Mouse (Mus musculus): Measurements from ENCODE around the gene Olfr560. TPM values are rescaled to one million over a fixed set of nuclear protein-coding genes. Genes with fewer than 3 reads are reported as not detected.

Gene Olfr560
- not detected in 2 replicates for polyA plus RNA-seq (2014; fragmentation: Nextera tagmentation; extraction: Ambion mirVana)

DNA sequence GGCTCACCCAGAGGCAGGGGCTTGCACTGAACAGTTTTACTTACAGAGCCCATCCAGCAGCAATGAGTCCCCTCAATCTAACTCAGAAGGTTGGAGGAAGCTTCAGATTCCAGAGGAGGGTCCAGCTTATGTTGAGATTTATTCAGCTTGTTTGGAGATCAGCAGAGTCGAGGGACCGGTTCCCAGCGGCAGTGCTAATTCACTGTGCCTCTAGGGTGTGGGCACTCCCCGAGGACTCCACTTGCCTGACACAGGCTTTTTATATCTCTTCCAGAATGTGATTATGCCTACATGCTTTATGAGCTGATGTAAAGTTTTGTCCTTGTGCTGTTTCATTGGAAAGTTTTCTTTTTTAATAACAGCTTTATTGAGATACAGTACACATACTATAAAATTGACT, at the start of gene Olfr560, which contains the start of gene Olfr78:
Gene Olfr560 (minus strand): TSS at position 101 of the 400 bp plus-strand sequence.
Gene Olfr78 (minus strand): TSS at position 206 of the 400 bp plus-strand sequence.
- no peaks in the 10 kb centered on the region for H3K36me3 ChIP-seq (replicated peaks; ENCODE audit: control insufficient read depth, insufficient read depth)
- DNase-seq (ENCODE audit: low spot score) (no peak), ATAC-seq (ENCODE audit: low FRiP score) (no peak)
- H3K9ac ChIP-seq, result no peak within 1 kb of the TSS
- H3K4me1 ChIP-seq (replicated peaks; ENCODE audit: control insufficient read depth, insufficient read depth, low read length), result no peaks in the 10 kb centered on the region
- WGBS, result 73% methylated on average over 4 of the region's 4 CpGs
- no peaks in the 10 kb centered on the region for H3K9me3 ChIP-seq (ENCODE audit: control insufficient read depth, low read length)
- H3K27ac ChIP-seq, result no peak within 1 kb of the TSS
- no peak within 1 kb of the TSS for H3K4me3 ChIP-seq (replicated peaks; ENCODE audit: low read length)
- no peak within 1 kb of the TSS for H3K4me2 ChIP-seq (replicated peaks)
- H3K27me3 ChIP-seq (ENCODE audit: control insufficient read depth, insufficient read depth, low read length), result no peaks in the 10 kb centered on the region

DNA sequence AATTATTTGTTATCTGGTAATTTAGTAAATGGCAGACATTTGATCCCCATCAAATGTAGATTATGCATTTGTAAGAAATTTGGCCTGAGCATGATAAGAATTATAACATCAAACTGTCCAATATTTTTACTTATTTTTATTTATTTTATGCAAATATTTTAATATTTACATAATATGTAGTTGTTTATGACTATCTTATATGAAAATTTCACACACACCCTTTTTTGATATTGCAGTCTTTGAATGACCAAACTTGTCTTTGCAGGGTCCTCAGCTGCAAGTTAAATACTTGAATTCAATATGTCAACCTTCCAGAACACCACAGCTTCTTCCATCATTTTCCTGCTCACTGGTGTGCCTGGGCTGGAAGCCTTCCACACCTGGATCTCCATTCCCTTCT, 44.0 kb upstream of the Olfr560 start, which contains the start of gene Olfr564:
Gene Olfr564 (plus strand): TSS at position 301 of the 400 bp plus-strand sequence.
- no peak within 1 kb of the TSS for H3K9ac ChIP-seq
- H3K27ac ChIP-seq, result no peak within 1 kb of the TSS
- no peak for ATAC-seq (ENCODE audit: low FRiP score)
- H3K4me1 ChIP-seq (replicated peaks; ENCODE audit: control insufficient read depth, insufficient read depth, low read length), result no peaks in the 10 kb centered on the region
- H3K9me3 ChIP-seq (ENCODE audit: control insufficient read depth, low read length), result no peaks in the 10 kb centered on the region
- H3K36me3 ChIP-seq (replicated peaks; ENCODE audit: control insufficient read depth, insufficient read depth), result no peaks in the 10 kb centered on the region
- no peak within 1 kb of the TSS for H3K4me3 ChIP-seq (replicated peaks; ENCODE audit: low read length)
- no peak for DNase-seq (ENCODE audit: low spot score)
- H3K27me3 ChIP-seq (ENCODE audit: control insufficient read depth, insufficient read depth, low read length), result no peaks in the 10 kb centered on the region
- H3K4me2 ChIP-seq (replicated peaks), result no peak within 1 kb of the TSS

DNA sequence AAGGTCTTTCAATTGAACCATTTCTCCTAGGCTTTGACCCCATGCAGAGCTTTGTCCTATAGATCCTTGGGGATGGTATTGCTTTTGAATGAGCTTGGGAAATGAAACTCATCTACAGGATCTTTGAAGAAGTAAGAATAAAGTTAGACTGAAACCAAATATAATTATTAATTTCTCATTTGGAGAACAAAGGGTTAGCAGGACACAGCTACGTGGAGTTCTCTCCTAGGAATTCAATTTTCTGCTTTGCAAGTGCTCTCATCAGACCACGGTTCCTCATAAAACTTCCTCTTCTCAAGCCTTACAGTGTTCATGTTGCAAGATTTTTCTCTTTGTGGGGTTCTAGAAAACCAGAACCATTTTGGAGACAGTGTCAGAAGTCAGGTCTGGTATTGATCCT, 11.8 kb upstream of the Olfr560 start, which contains the start of gene Olfr561:
Gene Olfr561 (plus strand): TSS at position 301 of the 400 bp plus-strand sequence.
- H3K4me1 ChIP-seq (replicated peaks; ENCODE audit: control insufficient read depth, insufficient read depth, low read length), result no peaks in the 10 kb centered on the region
- ATAC-seq (ENCODE audit: low FRiP score) (no peak), DNase-seq (ENCODE audit: low spot score) (no peak)
- no peak within 1 kb of the TSS for H3K4me3 ChIP-seq (replicated peaks; ENCODE audit: low read length)
- H3K27me3 ChIP-seq (ENCODE audit: control insufficient read depth, insufficient read depth, low read length), result no peaks in the 10 kb centered on the region
- H3K4me2 ChIP-seq (replicated peaks), result no peak within 1 kb of the TSS
- no peak within 1 kb of the TSS for H3K27ac ChIP-seq
- WGBS, result 86% methylated on average over 2 of the region's 2 CpGs
- no peaks in the 10 kb centered on the region for H3K9me3 ChIP-seq (ENCODE audit: control insufficient read depth, low read length)
- no peaks in the 10 kb centered on the region for H3K36me3 ChIP-seq (replicated peaks; ENCODE audit: control insufficient read depth, insufficient read depth)
- H3K9ac ChIP-seq, result no peak within 1 kb of the TSS

DNA sequence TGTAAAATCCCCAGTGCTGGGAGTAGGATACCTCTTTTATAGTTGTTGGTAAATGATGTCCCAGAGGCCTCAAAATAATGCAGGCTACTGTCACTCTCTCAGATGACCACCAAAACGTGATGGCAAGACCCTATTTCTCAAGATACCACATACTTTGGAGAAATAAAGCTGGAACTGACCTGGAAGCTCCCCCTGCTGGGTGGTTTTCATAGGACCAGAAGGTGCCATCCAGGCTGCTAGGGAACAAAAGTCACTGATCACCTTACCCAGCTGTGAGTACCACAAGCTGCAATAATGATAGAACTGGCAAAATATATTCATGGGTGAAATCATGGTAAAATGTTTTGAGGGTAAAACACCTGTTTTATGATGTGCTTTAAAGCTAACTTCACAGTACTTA, 7.1 kb downstream of the Olfr560 start:
- Histone ChIP-seq H3K4me3 (replicated peaks; ENCODE audit: low read length) (no peak overlapping the region), H3K4me2 (replicated peaks) (no peak overlapping the region), H3K27me3 (ENCODE audit: control insufficient read depth, insufficient read depth, low read length) (no peaks in the 10 kb centered on the region), H3K27ac (no peak overlapping the region), H3K36me3 (replicated peaks; ENCODE audit: control insufficient read depth, insufficient read depth) (no peaks in the 10 kb centered on the region), H3K9ac (no peak overlapping the region), H3K4me1 (replicated peaks; ENCODE audit: control insufficient read depth, insufficient read depth, low read length) (no peaks in the 10 kb centered on the region), H3K9me3 (ENCODE audit: control insufficient read depth, low read length) (no peaks in the 10 kb centered on the region)
- ATAC-seq (ENCODE audit: low FRiP score) (no peak), DNase-seq (ENCODE audit: low spot score) (no peak)
- WGBS, result 26% methylated on average over 1 of the region's 1 CpGs

DNA sequence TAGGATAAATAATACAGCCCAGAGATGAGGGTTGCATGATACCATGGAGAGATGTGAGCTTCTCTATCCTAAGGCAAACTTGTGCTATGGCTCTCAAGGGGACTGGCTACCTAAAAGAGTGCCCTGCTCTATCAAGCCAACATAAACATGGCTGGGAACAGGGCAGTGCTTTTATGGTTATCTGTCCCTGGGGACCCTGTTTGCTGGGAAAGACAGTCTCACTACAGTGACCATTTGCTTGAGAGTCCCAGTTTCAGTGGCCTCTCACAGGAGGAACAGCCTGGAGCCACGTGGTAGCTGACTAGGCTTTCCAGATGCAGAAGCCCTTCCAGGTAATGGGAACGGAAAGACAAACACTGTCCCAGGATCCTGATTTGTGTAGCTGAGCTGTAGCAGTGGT, 21.5 kb downstream of the Olfr560 start:
- H3K9me3 ChIP-seq (ENCODE audit: control insufficient read depth, low read length), result no peaks in the 10 kb centered on the region
- ATAC-seq (ENCODE audit: low FRiP score), result no peak
- no peak for DNase-seq (ENCODE audit: low spot score)
- no peaks in the 10 kb centered on the region for H3K4me1 ChIP-seq (replicated peaks; ENCODE audit: control insufficient read depth, insufficient read depth, low read length)
- no peak overlapping the region for H3K4me2 ChIP-seq (replicated peaks)
- WGBS, result 80% methylated on average over 2 of the region's 2 CpGs
- H3K36me3 ChIP-seq (replicated peaks; ENCODE audit: control insufficient read depth, insufficient read depth), result no peaks in the 10 kb centered on the region
- H3K27ac ChIP-seq, result no peak overlapping the region
- H3K4me3 ChIP-seq (replicated peaks; ENCODE audit: low read length), result no peak overlapping the region
- H3K27me3 ChIP-seq (ENCODE audit: control insufficient read depth, insufficient read depth, low read length), result no peaks in the 10 kb centered on the region
- no peak overlapping the region for H3K9ac ChIP-seq

DNA sequence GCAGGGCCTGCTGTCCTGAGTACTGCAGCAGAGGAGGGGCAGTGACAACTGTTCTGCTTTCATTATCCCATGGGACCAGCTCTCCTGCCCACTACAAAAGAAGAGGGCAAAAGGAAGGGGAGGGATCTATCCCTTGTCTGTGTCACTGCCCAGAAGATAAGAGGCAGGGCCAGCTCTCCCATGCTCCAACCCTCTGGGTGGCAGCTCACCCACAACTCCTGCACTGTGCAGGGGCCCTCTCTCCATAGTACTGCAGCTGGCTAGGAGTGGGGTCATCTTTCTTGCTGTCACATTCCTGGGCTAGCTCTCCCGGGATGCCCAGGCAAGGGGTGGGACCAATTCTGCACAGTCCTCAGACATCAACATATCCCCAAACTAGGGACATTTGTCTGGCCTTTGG, 25.4 kb downstream of the Olfr560 start:
- H3K4me1 ChIP-seq (replicated peaks; ENCODE audit: control insufficient read depth, insufficient read depth, low read length), result no peaks in the 10 kb centered on the region
- no peak for DNase-seq (ENCODE audit: low spot score)
- no peak overlapping the region for H3K9ac ChIP-seq
- H3K4me3 ChIP-seq (replicated peaks; ENCODE audit: low read length), result no peak overlapping the region
- H3K27me3 ChIP-seq (ENCODE audit: control insufficient read depth, insufficient read depth, low read length), result no peaks in the 10 kb centered on the region
- H3K4me2 ChIP-seq (replicated peaks), result no peak overlapping the region
- WGBS, result 62% methylated on average over 1 of the region's 1 CpGs
- H3K9me3 ChIP-seq (ENCODE audit: control insufficient read depth, low read length), result no peaks in the 10 kb centered on the region
- H3K27ac ChIP-seq, result no peak overlapping the region
- H3K36me3 ChIP-seq (replicated peaks; ENCODE audit: control insufficient read depth, insufficient read depth), result no peaks in the 10 kb centered on the region
- no peak for ATAC-seq (ENCODE audit: low FRiP score)

DNA sequence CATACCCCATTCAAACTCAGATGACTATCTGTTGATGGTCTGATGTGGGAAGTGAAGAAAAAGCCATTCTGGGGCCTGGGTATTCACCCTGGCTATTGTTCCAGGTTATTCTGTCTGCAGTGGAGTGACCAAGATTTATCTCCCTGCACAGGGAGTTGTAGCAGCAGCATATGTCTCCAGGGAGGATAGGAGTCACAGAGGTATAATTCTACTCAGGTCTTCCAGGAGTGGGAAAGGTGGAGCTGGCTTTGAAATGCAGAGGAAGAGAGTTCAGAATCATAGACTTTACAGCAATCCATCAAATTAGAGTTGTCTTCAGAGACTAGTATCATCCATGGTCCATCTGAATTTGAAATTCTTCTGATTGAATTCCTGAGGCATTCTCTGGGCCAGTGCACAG, 31.8 kb downstream of the Olfr560 start, which contains the start of gene Olfr559:
Gene Olfr559 (minus strand): TSS at position 101 of the 400 bp plus-strand sequence.
- Histone ChIP-seq H3K36me3 (replicated peaks; ENCODE audit: control insufficient read depth, insufficient read depth) (no peaks in the 10 kb centered on the region), H3K27ac (no peak within 1 kb of the TSS), H3K4me2 (replicated peaks) (no peak within 1 kb of the TSS), H3K9me3 (ENCODE audit: control insufficient read depth, low read length) (no peaks in the 10 kb centered on the region), H3K9ac (no peak within 1 kb of the TSS), H3K4me3 (replicated peaks; ENCODE audit: low read length) (no peak within 1 kb of the TSS), H3K4me1 (replicated peaks; ENCODE audit: control insufficient read depth, insufficient read depth, low read length) (no peaks in the 10 kb centered on the region), H3K27me3 (ENCODE audit: control insufficient read depth, insufficient read depth, low read length) (no peaks in the 10 kb centered on the region)
- ATAC-seq (ENCODE audit: low FRiP score), result no peak
- no peak for DNase-seq (ENCODE audit: low spot score)

DNA sequence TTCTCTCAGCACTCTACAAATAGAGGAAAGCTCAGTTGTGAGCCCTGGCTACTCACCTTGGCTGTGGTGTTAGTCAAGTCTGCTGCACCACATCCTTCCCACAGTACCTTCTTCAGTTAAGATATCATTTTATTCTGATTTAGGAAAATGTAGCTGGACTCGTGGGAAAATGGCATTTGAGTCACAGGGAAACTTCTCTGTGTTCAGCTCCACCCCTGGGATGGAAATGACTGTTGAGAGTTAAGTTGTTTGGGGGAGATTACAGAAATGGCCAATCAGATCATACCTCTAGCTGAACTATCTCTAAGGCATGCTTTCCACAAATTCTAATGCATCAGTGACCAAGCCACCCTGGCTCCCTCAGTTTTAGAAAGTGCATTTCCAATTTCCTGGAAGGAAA, 40.2 kb downstream of the Olfr560 start, which contains the start of gene Olfr33:
Gene Olfr33 (minus strand): TSS at position 101 of the 400 bp plus-strand sequence.
- no peak within 1 kb of the TSS for H3K4me3 ChIP-seq (replicated peaks; ENCODE audit: low read length)
- ATAC-seq (ENCODE audit: low FRiP score), result no peak
- no peak within 1 kb of the TSS for H3K27ac ChIP-seq
- H3K4me2 ChIP-seq (replicated peaks), result no peak within 1 kb of the TSS
- no peak within 1 kb of the TSS for H3K9ac ChIP-seq
- no peaks in the 10 kb centered on the region for H3K4me1 ChIP-seq (replicated peaks; ENCODE audit: control insufficient read depth, insufficient read depth, low read length)
- 43% methylated on average over 1 of the region's 1 CpGs for WGBS
- H3K9me3 ChIP-seq (ENCODE audit: control insufficient read depth, low read length), result no peaks in the 10 kb centered on the region
- no peak for DNase-seq (ENCODE audit: low spot score)
- H3K36me3 ChIP-seq (replicated peaks; ENCODE audit: control insufficient read depth, insufficient read depth), result no peaks in the 10 kb centered on the region
- no peaks in the 10 kb centered on the region for H3K27me3 ChIP-seq (ENCODE audit: control insufficient read depth, insufficient read depth, low read length)

DNA sequence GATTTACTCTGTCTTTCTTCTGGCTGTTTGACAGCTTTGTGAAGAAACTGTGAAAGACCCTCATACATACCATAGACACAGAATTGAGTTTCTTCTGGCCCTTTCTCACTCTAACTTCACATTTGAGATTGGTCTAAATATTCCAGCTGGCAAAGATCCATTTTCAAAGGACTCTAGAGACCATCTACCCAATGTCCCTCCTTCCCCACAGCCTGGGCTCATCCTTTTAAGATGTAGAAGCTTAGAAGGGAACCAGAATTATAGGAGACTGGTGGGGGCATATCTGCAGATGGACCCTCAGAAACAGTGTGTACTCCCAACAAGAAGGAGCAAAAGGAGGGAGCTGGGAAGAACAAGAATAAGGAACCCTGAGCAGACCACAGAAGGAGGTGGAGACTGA, 57.3 kb downstream of the Olfr560 start, which contains the start of gene Olfr558:
Gene Olfr558 (plus strand): TSS at position 301 of the 400 bp plus-strand sequence.
- ATAC-seq (ENCODE audit: low FRiP score) (no peak), DNase-seq (ENCODE audit: low spot score) (no peak)
- Histone ChIP-seq H3K4me1 (replicated peaks; ENCODE audit: control insufficient read depth, insufficient read depth, low read length) (no peaks in the 10 kb centered on the region), H3K9me3 (ENCODE audit: control insufficient read depth, low read length) (no peaks in the 10 kb centered on the region), H3K9ac (no peak within 1 kb of the TSS), H3K27ac (no peak within 1 kb of the TSS), H3K4me2 (replicated peaks) (no peak within 1 kb of the TSS), H3K27me3 (ENCODE audit: control insufficient read depth, insufficient read depth, low read length) (no peaks in the 10 kb centered on the region), H3K36me3 (replicated peaks; ENCODE audit: control insufficient read depth, insufficient read depth) (no peaks in the 10 kb centered on the region), H3K4me3 (replicated peaks; ENCODE audit: low read length) (no peak within 1 kb of the TSS)

Data from hindbrain, embryonic 14.5 days (tissue).